Mouse (Mus musculus) lung, postnatal 0 days (tissue): ENCODE results near the gene Ggt5.

Source experiments
- CTCF ChIP-seq: IDR thresholded peaks from 2 replicates; pipeline ENCODE4 v1.5.1; 2016; ENCODE audit warnings: antibody characterized with exemption, mild to moderate bottlenecking
- EP300 ChIP-seq: IDR thresholded peaks from 2 replicates; pipeline ENCODE4 v1.6.1; 2016; ENCODE audit warnings: antibody characterized with exemption, mild to moderate bottlenecking, control low read depth

GRCm38 (mm10) chr10:75647362-75647761 is 58.2 kb downstream of the Ggt5 start:
- peak; percentile 29; the same call in 1 of the 2 replicates for TF ChIP-seq EP300
- no peak for TF ChIP-seq CTCF
